Mouse (Mus musculus) intestine, embryonic 14.5 days (tissue): ENCODE data around the gene Jagn1. TPM values are rescaled to one million over a fixed set of nuclear protein-coding genes. Genes with fewer than 3 reads are reported as not detected.
A peak's percentile ranks its signal among the peaks of the same experiment; 100 is the strongest.

ENCODE experiments used
- ATAC-seq: fragments of 200-750 bp; cut with Nextera tagmentation; replicated peaks from 2 replicates; pipeline ENCODE4 v1.8.0; 2017; ENCODE audit warnings: low read depth, moderate number of reproducible peaks, moderate TSS enrichment, moderate library complexity; ENCODE audit not compliant: low FRiP score, low TSS enrichment
- DNase-seq: peaks from one replicate; pipeline ENCODE4 v3.0.0-alpha.2; 2018; ENCODE audit warnings: low spot score
- H3K27ac ChIP-seq: fragments of 300-500 bp; sonication (generic); 2 replicates; pipeline ENCODE4 v1.5.1; 2014; ENCODE audit warnings: low read depth, mild to moderate bottlenecking, control low read depth
- H3K27me3 ChIP-seq: fragments of 300-500 bp; sonication (generic); replicated peaks from 2 replicates; pipeline ENCODE4 v1.6.1; 2014; ENCODE audit warnings: low read length, control low read depth; ENCODE audit not compliant: control insufficient read depth, insufficient read depth
- H3K36me3 ChIP-seq: fragments of 300-500 bp; sonication (generic); 2 replicates; pipeline ENCODE4 v1.6.1; 2014; ENCODE audit warnings: low read length, control low read depth; ENCODE audit not compliant: control insufficient read depth, insufficient read depth
- H3K4me1 ChIP-seq: fragments of 300-500 bp; sonication (generic); replicated peaks from 2 replicates; pipeline ENCODE4 v1.6.1; 2014; ENCODE audit warnings: low read length, control low read depth, mixed read lengths; ENCODE audit not compliant: control insufficient read depth, insufficient read depth
- H3K4me2 ChIP-seq: fragments of 300-500 bp; sonication (generic); 2 replicates; pipeline ENCODE4 v1.6.1; 2014; ENCODE audit warnings: low read length
- H3K4me3 ChIP-seq: fragments of 300-500 bp; sonication (generic); 2 replicates; pipeline ENCODE4 v1.5.1; 2014; ENCODE audit warnings: low read depth, low read length, control low read depth, mixed read lengths
- H3K9ac ChIP-seq: fragments of 300-500 bp; sonication (generic); 2 replicates; pipeline ENCODE4 v1.6.1; 2014; ENCODE audit warnings: mild to moderate bottlenecking, low read length
- H3K9me3 ChIP-seq: fragments of 300-500 bp; sonication (generic); 2 replicates; pipeline ENCODE4 v1.6.1; 2016; ENCODE audit warnings: low read length, control low read depth; ENCODE audit not compliant: control insufficient read depth
- WGBS: fragments of 180-500 bp; shearing (Covaris S2); extraction: QIAGEN DNeasy Blood & Tissue Kit; methylation state at CpG from one replicate; pipeline ENCODE4 v1.1.7; 2014; 5-methylcytosine and 5-hydroxymethylcytosine counted together
- polyA plus RNA-seq: library from polyadenylated mRNA; unstranded; fragments of >200 nt; fragmentation: Nextera tagmentation; extraction: Ambion mirVana; gene quantifications from 2 replicates; pipeline ENCODE4 v1.2.1, GENCODE M21; 2014

Gene Jagn1
- polyA plus RNA-seq = 80.0 and 84.6 TPM in 2 replicates

- Histone ChIP-seq H3K9me3 (no peaks in the 10 kb centered on the region), H3K36me3 (peaks cover 10% of the 10 kb centered on the region), H3K4me3 (peak within 1 kb of the TSS; percentile 96), H3K27ac (peak within 1 kb of the TSS; percentile 59; the same call in 1 of the 2 replicates), H3K27me3 (no peaks in the 10 kb centered on the region), H3K9ac (peak within 1 kb of the TSS; percentile 96), H3K4me2 (peak within 1 kb of the TSS; percentile 92), H3K4me1 (peaks cover 7% of the 10 kb centered on the region)
- under 1% methylated on average over 45 of the region's 45 CpGs for WGBS
- DNase-seq (peak; percentile 100), ATAC-seq (peak; percentile 88)
Measured at GRCm38 (mm10) chr6:113442442-113443090, at the start of gene Jagn1. Jagn1 (plus strand) TSS chr6:113442569.

GRCm38 (mm10) chr6:113393951-113394350 is 48.4 kb upstream of the Jagn1 start:
- H3K9ac ChIP-seq = no peak overlapping the region
- H3K4me3 ChIP-seq = no peak overlapping the region
- ATAC-seq (no peak), DNase-seq (no peak)
- 0 out of 2 replicates have a peak, but pooled peaks cover 3% of the 10 kb centered on the region for H3K9me3 ChIP-seq
- WGBS = 87% methylated on average over 6 of the region's 6 CpGs
- H3K36me3 ChIP-seq = peaks cover 21% of the 10 kb centered on the region
- H3K27ac ChIP-seq = no peak overlapping the region
- peaks cover 6% of the 10 kb centered on the region; the same call in 1 of the 2 replicates for H3K4me1 ChIP-seq
- H3K27me3 ChIP-seq = no peaks in the 10 kb centered on the region
- no peak overlapping the region for H3K4me2 ChIP-seq

GRCm38 (mm10) chr6:113394811-113395210 is 47.6 kb upstream of the Jagn1 start:
- Histone ChIP-seq H3K9ac (no peak overlapping the region), H3K27me3 (no peaks in the 10 kb centered on the region), H3K4me2 (no peak overlapping the region), H3K4me1 (peaks cover 6% of the 10 kb centered on the region; the same call in 1 of the 2 replicates), H3K27ac (no peak overlapping the region), H3K36me3 (peaks cover 13% of the 10 kb centered on the region), H3K9me3 (0 out of 2 replicates have a peak, but pooled peaks cover 3% of the 10 kb centered on the region), H3K4me3 (no peak overlapping the region)
- DNase-seq (no peak), ATAC-seq (no peak)
- 90% methylated on average over 11 of the region's 11 CpGs for WGBS

GRCm38 (mm10) chr6:113395501-113395900 is 46.9 kb upstream of the Jagn1 start:
- 0 out of 2 replicates have a peak, but pooled peaks cover 3% of the 10 kb centered on the region for H3K9me3 ChIP-seq
- peaks cover 6% of the 10 kb centered on the region for H3K36me3 ChIP-seq
- H3K4me2 ChIP-seq = no peak overlapping the region
- peaks cover 6% of the 10 kb centered on the region; the same call in 1 of the 2 replicates for H3K4me1 ChIP-seq
- no peak overlapping the region for H3K4me3 ChIP-seq
- H3K27ac ChIP-seq = no peak overlapping the region
- 95% methylated on average over 6 of the region's 6 CpGs for WGBS
- ATAC-seq = no peak
- no peak overlapping the region for H3K9ac ChIP-seq
- H3K27me3 ChIP-seq = no peaks in the 10 kb centered on the region
- no peak for DNase-seq

GRCm38 (mm10) chr6:113396270-113397030 is 45.9 kb upstream of the Jagn1 start:
- ATAC-seq (no peak), DNase-seq (no peak)
- Histone ChIP-seq H3K27me3 (no peaks in the 10 kb centered on the region), H3K9ac (no peak overlapping the region), H3K27ac (no peak overlapping the region), H3K9me3 (0 out of 2 replicates have a peak, but pooled peaks cover 3% of the 10 kb centered on the region), H3K4me1 (peaks cover 6% of the 10 kb centered on the region; the same call in 1 of the 2 replicates), H3K36me3 (0 out of 2 replicates have a peak, but pooled peaks cover 3% of the 10 kb centered on the region), H3K4me2 (no peak overlapping the region), H3K4me3 (no peak overlapping the region)
- WGBS = 87% methylated on average over 10 of the region's 10 CpGs

- Histone ChIP-seq H3K4me1 (no peaks in the 10 kb centered on the region), H3K27me3 (no peaks in the 10 kb centered on the region), H3K36me3 (no peaks in the 10 kb centered on the region; the same call in 1 of the 2 replicates), H3K27ac (no peak overlapping the region), H3K9me3 (no peaks in the 10 kb centered on the region), H3K9ac (no peak overlapping the region), H3K4me3 (no peak overlapping the region), H3K4me2 (no peak overlapping the region)
- no peak for DNase-seq
- no peak for ATAC-seq
- WGBS = 87% methylated on average over 13 of the region's 13 CpGs
Measured at GRCm38 (mm10) chr6:113402094-113402493, 40.3 kb upstream of the Jagn1 start.

GRCm38 (mm10) chr6:113404649-113405448 is 37.5 kb upstream of the Jagn1 start:
- H3K4me3 ChIP-seq = no peak overlapping the region
- no peak overlapping the region for H3K27ac ChIP-seq
- H3K9ac ChIP-seq = no peak overlapping the region
- 70% methylated on average over 12 of the region's 12 CpGs for WGBS
- no peaks in the 10 kb centered on the region for H3K9me3 ChIP-seq
- no peaks in the 10 kb centered on the region; the same call in 1 of the 2 replicates for H3K36me3 ChIP-seq
- no peaks in the 10 kb centered on the region for H3K4me1 ChIP-seq
- H3K27me3 ChIP-seq = no peaks in the 10 kb centered on the region
- no peak for DNase-seq
- ATAC-seq = peak; percentile 67
- H3K4me2 ChIP-seq = no peak overlapping the region

- no peak overlapping the region for H3K4me3 ChIP-seq
- no peak overlapping the region for H3K27ac ChIP-seq
- ATAC-seq (no peak), DNase-seq (no peak)
- H3K4me2 ChIP-seq = no peak overlapping the region
- H3K9ac ChIP-seq = no peak overlapping the region
- no peaks in the 10 kb centered on the region for H3K27me3 ChIP-seq
- 89% methylated on average over 6 of the region's 6 CpGs for WGBS
- H3K9me3 ChIP-seq = no peaks in the 10 kb centered on the region
- H3K4me1 ChIP-seq = no peaks in the 10 kb centered on the region
- no peaks in the 10 kb centered on the region; the same call in 1 of the 2 replicates for H3K36me3 ChIP-seq
Measured at GRCm38 (mm10) chr6:113405483-113405882, 36.9 kb upstream of the Jagn1 start.
